Mouse (Mus musculus): ENCODE data around the gene Myocos. TPM values are rescaled to one million over a fixed set of nuclear protein-coding genes. Genes with fewer than 3 reads are reported as not detected.

Gene Myocos
- polyA plus RNA-seq (2012; rRNA removed; ENCODE audit: low replicate concordance) = not detected in 2 replicates

DNA sequence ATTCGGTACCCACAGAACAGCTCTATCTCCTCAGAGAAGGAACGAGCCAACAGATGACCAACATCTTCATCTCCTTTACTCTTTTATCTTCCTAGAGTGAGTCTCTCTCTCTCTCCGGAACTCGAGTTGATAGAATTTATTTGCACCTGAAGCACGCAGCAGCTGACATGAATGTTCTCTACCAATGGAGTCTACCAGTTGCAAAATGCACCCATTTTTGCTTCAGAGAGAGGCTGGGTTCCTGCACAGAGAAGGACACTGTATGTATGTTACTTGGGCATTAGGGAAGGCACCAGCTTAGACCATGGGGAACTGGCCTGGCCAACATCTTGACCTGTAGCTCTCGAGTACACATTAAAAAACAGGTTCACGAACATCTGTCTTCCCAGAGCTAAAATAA lies at the start of gene Myocos:
Gene Myocos (minus strand): TSS at position 101 of the 400 bp plus-strand sequence.

DNA sequence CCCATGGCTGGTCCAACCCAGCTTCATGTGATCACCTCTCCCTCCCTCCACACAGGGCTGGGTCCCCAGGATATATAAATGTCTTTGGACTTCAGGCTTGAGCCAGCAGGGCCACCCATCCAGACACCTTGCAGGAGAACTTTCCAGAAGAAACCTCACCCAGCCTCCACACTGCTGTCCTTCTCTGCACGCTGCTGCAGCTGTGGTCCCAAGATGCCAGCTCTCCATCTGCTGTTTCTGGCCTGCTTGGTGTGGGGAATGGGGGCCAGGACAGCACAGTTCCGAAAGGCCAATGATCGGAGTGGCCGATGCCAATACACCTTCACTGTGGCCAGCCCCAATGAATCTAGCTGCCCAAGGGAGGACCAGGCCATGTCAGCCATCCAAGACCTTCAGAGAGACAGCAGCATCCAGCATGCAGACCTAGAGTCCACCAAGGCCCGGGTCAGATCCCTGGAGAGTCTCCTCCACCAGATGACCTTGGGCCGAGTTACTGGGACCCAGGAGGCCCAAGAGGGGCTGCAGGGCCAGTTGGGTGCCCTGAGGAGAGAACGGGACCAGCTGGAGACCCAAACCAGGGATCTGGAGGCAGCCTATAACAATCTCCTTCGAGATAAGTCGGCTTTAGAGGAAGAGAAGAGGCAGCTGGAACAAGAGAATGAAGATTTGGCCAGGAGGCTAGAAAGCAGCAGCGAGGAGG lies 18.8 kb downstream of the Myocos start, which contains the start of gene Myoc:
Gene Myoc (plus strand): TSS at position 105 of the 700 bp plus-strand sequence.

Other genes with a start within 250 kb of the Myocos start
- 3.5 and 3.7 TPM in 2 replicates for gene Dnm3, start 180.2 kb downstream of the Myocos start, polyA plus RNA-seq (2012; rRNA removed; ENCODE audit: low replicate concordance)
- gene Mettl13, start 109.7 kb downstream of the Myocos start, polyA plus RNA-seq (2012; rRNA removed; ENCODE audit: low replicate concordance) = 4.4 and 12.4 TPM in 2 replicates
- gene Vamp4, start 87.7 kb downstream of the Myocos start, polyA plus RNA-seq (2012; rRNA removed; ENCODE audit: low replicate concordance) = 9.7 and 15.1 TPM in 2 replicates
- gene Myoc, start 19.1 kb downstream of the Myocos start, polyA plus RNA-seq (2012; rRNA removed; ENCODE audit: low replicate concordance) = 4.8 and 8.3 TPM in 2 replicates
- 20.2 and 49.4 TPM in 2 replicates for gene Prrc2c, start 82.3 kb upstream of the Myocos start, polyA plus RNA-seq (2012; rRNA removed; ENCODE audit: low replicate concordance)
- 0.48 and 1.0 TPM in 2 replicates for gene Fmo4, start 155.8 kb upstream of the Myocos start, polyA plus RNA-seq (2012; rRNA removed; ENCODE audit: low replicate concordance)
- 102 and 125 TPM in 2 replicates for gene Fmo1, start 208.4 kb upstream of the Myocos start, polyA plus RNA-seq (2012; rRNA removed; ENCODE audit: low replicate concordance)
- 16.0 and 23.8 TPM in 2 replicates for gene Fmo2, start 240.5 kb upstream of the Myocos start, polyA plus RNA-seq (2012; rRNA removed; ENCODE audit: low replicate concordance)

All from subcutaneous adipose tissue, adult 2 months (tissue).